Mouse (Mus musculus): ENCODE measurements at regions not wholly inside any gene's neighbourhood (a gene's known extent, or its start where the extent isn't known, plus 50 kb on each side); places are given as distances from the start of the nearest gene placed in this dataset.
A peak's percentile ranks its signal among the peaks of the same experiment; 100 is the strongest.

DNA sequence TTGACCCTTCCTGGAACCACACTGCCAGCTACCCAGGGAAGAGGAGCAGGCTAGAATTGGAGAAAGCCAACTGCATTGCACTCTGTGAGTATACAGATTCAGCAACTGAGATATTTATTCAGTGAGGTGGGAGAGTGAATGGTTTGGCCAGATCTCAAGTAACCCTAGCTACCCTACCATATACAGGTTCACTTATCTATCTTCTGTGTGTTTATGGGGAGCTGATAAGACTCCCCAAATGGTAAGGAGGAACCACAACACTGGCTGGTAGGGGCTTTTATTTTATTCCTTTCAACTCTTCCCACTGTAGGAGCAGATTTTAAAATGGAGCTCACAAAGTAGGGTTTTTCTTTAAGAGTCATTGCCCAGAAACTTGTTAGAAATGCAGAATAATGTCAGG lies 62.9 kb downstream of the Arrdc3 start:
- TF ChIP-seq CTCF (IDR thresholded peaks at IDR 0.05), result no peak
- no peak for TF ChIP-seq EP300 (IDR thresholded peaks at IDR 0.05)
- Histone ChIP-seq H3K36me3 (ENCODE audit: insufficient read depth, low read length) (no peaks in the 10 kb centered on the region), H3K9me3 (ENCODE audit: low read length) (no peaks in the 10 kb centered on the region), H3K9ac (replicated peaks; ENCODE audit: low read depth) (no peak overlapping the region), H3K27ac (ENCODE audit: low read length) (no peak overlapping the region), H3K4me2 (replicated peaks; ENCODE audit: low read depth, low read length) (no peak overlapping the region), H3K4me3 (ENCODE audit: low read depth, low read length) (no peak overlapping the region), H3K27me3 (replicated peaks; ENCODE audit: insufficient read depth, low read length) (no peaks in the 10 kb centered on the region), H3K4me1 (ENCODE audit: insufficient read depth, low read depth, low read length) (peaks cover 8% of the 10 kb centered on the region; the same call in 1 of the 2 replicates)
- no peak for ATAC-seq
- DNase-seq (ENCODE audit: low spot score), result no peak

DNA sequence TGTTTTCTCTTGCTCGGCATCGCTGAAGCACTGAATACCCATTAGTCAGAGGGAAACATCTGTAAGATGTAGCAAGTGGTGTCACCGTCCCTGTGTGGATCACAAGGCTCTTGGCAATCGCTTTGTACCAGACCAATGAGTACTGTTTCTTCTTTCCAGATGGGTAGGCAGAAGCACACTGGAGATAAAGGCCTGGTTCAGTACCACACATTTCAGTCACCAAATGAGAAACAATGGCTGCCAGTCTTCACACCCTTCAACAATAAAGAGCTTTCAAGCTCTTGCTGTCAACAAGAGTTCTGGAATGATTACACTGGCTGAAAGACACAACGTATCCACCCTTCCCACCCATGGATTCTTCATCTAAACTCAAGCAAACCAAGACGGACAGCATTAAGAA lies 64.5 kb downstream of the Arrdc3 start:
- ATAC-seq (no peak), DNase-seq (ENCODE audit: low spot score) (no peak)
- Histone ChIP-seq H3K36me3 (ENCODE audit: insufficient read depth, low read length) (no peaks in the 10 kb centered on the region), H3K27me3 (replicated peaks; ENCODE audit: insufficient read depth, low read length) (no peaks in the 10 kb centered on the region), H3K27ac (ENCODE audit: low read length) (no peak overlapping the region), H3K4me1 (ENCODE audit: insufficient read depth, low read depth, low read length) (no peaks in the 10 kb centered on the region), H3K4me3 (ENCODE audit: low read depth, low read length) (no peak overlapping the region), H3K9me3 (ENCODE audit: low read length) (no peaks in the 10 kb centered on the region), H3K4me2 (replicated peaks; ENCODE audit: low read depth, low read length) (no peak overlapping the region), H3K9ac (replicated peaks; ENCODE audit: low read depth) (no peak overlapping the region)
- TF ChIP-seq CTCF (IDR thresholded peaks at IDR 0.05), result no peak
- TF ChIP-seq EP300 (IDR thresholded peaks at IDR 0.05), result no peak
- 84% methylated on average over 6 of the region's 6 CpGs for WGBS

GRCm38 (mm10) chr13:80949133-80949697 lies 66.0 kb downstream of the Arrdc3 start:
- TF ChIP-seq EP300 (IDR thresholded peaks at IDR 0.05) (peak; percentile 96), CTCF (IDR thresholded peaks at IDR 0.05) (no peak)
- Histone ChIP-seq H3K36me3 (ENCODE audit: insufficient read depth, low read length) (no peaks in the 10 kb centered on the region), H3K4me3 (ENCODE audit: low read depth, low read length) (no peak overlapping the region), H3K9ac (replicated peaks; ENCODE audit: low read depth) (no peak overlapping the region), H3K27me3 (replicated peaks; ENCODE audit: insufficient read depth, low read length) (no peaks in the 10 kb centered on the region), H3K27ac (ENCODE audit: low read length) (peak overlapping the region; percentile 81), H3K4me1 (ENCODE audit: insufficient read depth, low read depth, low read length) (no peaks in the 10 kb centered on the region), H3K4me2 (replicated peaks; ENCODE audit: low read depth, low read length) (no peak overlapping the region), H3K9me3 (ENCODE audit: low read length) (no peaks in the 10 kb centered on the region)
- WGBS, result 31% methylated on average over 6 of the region's 6 CpGs
- ATAC-seq (peak; percentile 90), DNase-seq (ENCODE audit: low spot score) (peak; percentile 98)

- Histone ChIP-seq H3K27me3 (replicated peaks; ENCODE audit: insufficient read depth, low read length) (no peaks in the 10 kb centered on the region), H3K27ac (ENCODE audit: low read length) (no peak overlapping the region), H3K4me1 (ENCODE audit: insufficient read depth, low read depth, low read length) (no peaks in the 10 kb centered on the region), H3K4me2 (replicated peaks; ENCODE audit: low read depth, low read length) (no peak overlapping the region), H3K9ac (replicated peaks; ENCODE audit: low read depth) (no peak overlapping the region), H3K9me3 (ENCODE audit: low read length) (no peaks in the 10 kb centered on the region), H3K4me3 (ENCODE audit: low read depth, low read length) (no peak overlapping the region), H3K36me3 (ENCODE audit: insufficient read depth, low read length) (no peaks in the 10 kb centered on the region)
- WGBS, result 67% methylated on average over 2 of the region's 2 CpGs
- TF ChIP-seq EP300 (IDR thresholded peaks at IDR 0.05) (no peak), CTCF (IDR thresholded peaks at IDR 0.05) (no peak)
- no peak for DNase-seq (ENCODE audit: low spot score)
- no peak for ATAC-seq
Measured at GRCm38 (mm10) chr13:80950239-80950638, 67.1 kb downstream of the Arrdc3 start.

DNA sequence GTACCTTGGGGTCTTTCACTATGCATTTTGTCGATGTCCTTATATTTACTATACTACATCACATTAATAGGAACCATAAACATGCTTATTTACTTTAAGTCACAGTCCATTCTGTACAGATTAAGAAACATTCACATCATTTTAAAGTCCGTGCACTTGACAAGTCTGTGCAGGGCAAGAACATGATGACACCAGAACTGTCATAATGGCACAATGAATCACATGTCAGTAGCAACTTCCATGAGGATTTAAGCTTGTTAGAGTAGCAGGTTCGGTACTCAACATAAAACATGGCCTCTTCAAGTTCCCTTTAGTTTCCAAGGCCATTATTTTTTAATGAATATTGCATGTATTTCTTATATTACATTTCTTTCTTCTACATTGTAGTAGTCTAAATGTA lies 67.6 kb downstream of the Arrdc3 start:
- no peak for TF ChIP-seq EP300 (IDR thresholded peaks at IDR 0.05)
- no peak for TF ChIP-seq CTCF (IDR thresholded peaks at IDR 0.05)
- no peak for DNase-seq (ENCODE audit: low spot score)
- H3K4me3 ChIP-seq (ENCODE audit: low read depth, low read length), result no peak overlapping the region
- no peak overlapping the region for H3K4me2 ChIP-seq (replicated peaks; ENCODE audit: low read depth, low read length)
- 81% methylated on average over 3 of the region's 3 CpGs for WGBS
- no peak overlapping the region for H3K9ac ChIP-seq (replicated peaks; ENCODE audit: low read depth)
- no peaks in the 10 kb centered on the region for H3K36me3 ChIP-seq (ENCODE audit: insufficient read depth, low read length)
- no peaks in the 10 kb centered on the region for H3K4me1 ChIP-seq (ENCODE audit: insufficient read depth, low read depth, low read length)
- no peak for ATAC-seq
- H3K27ac ChIP-seq (ENCODE audit: low read length), result no peak overlapping the region
- H3K9me3 ChIP-seq (ENCODE audit: low read length), result no peaks in the 10 kb centered on the region
- no peaks in the 10 kb centered on the region for H3K27me3 ChIP-seq (replicated peaks; ENCODE audit: insufficient read depth, low read length)

DNA sequence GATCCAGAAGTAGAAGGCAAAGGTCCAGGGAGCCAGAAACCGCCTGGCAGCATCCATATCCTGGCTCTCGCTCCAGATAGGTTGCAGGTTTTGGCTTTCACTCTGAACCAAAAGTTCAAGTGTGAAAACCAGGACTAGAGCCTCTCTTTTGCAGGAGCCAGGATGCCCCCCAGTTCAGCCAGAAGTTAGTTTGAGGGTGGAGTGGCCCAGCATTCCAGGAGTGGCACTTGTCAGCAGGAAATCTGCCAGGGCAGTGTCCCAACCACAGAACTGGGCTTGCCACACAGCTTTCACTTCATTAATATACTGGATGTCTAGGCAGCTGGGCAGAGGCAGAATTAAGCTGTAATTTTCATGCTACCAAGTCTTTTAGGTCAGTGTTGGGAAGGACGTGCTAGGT lies 68.1 kb downstream of the Arrdc3 start:
- peak overlapping the region; percentile 38 for H3K27ac ChIP-seq (ENCODE audit: low read length)
- no peak overlapping the region for H3K4me2 ChIP-seq (replicated peaks; ENCODE audit: low read depth, low read length)
- WGBS, result 64% methylated on average over 3 of the region's 3 CpGs
- H3K4me3 ChIP-seq (ENCODE audit: low read depth, low read length), result no peak overlapping the region
- ATAC-seq (peak; percentile 67), DNase-seq (ENCODE audit: low spot score) (peak; percentile 82)
- no peaks in the 10 kb centered on the region for H3K9me3 ChIP-seq (ENCODE audit: low read length)
- no peaks in the 10 kb centered on the region for H3K36me3 ChIP-seq (ENCODE audit: insufficient read depth, low read length)
- no peaks in the 10 kb centered on the region for H3K4me1 ChIP-seq (ENCODE audit: insufficient read depth, low read depth, low read length)
- H3K27me3 ChIP-seq (replicated peaks; ENCODE audit: insufficient read depth, low read length), result no peaks in the 10 kb centered on the region
- no peak overlapping the region for H3K9ac ChIP-seq (replicated peaks; ENCODE audit: low read depth)
- TF ChIP-seq CTCF (IDR thresholded peaks at IDR 0.05) (no peak), EP300 (IDR thresholded peaks at IDR 0.05) (peak; percentile 49)

DNA sequence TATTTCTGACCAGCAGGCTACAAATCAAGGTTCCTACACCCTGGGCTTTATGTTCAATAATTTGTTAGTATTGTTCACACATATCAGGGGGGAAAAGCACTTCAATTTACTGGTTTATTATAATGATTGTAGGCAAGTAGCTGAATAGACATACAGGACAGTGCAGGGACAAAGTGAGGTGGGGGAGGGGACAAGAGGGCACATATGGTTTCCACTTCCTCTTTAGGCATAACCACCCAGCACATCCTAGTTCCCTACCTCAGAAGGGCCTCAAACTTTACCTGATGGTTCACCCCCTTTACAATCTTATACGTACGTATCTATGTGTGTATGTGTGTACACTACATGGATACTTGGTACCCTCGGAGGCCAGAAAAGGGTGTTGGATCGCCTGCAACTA lies 69.7 kb downstream of the Arrdc3 start:
- no peak overlapping the region for H3K4me2 ChIP-seq (replicated peaks; ENCODE audit: low read depth, low read length)
- WGBS, result 89% methylated on average over 4 of the region's 4 CpGs
- ATAC-seq (no peak), DNase-seq (ENCODE audit: low spot score) (no peak)
- no peaks in the 10 kb centered on the region for H3K4me1 ChIP-seq (ENCODE audit: insufficient read depth, low read depth, low read length)
- H3K27me3 ChIP-seq (replicated peaks; ENCODE audit: insufficient read depth, low read length), result no peaks in the 10 kb centered on the region
- no peaks in the 10 kb centered on the region for H3K36me3 ChIP-seq (ENCODE audit: insufficient read depth, low read length)
- no peak overlapping the region for H3K27ac ChIP-seq (ENCODE audit: low read length)
- H3K9me3 ChIP-seq (ENCODE audit: low read length), result no peaks in the 10 kb centered on the region
- TF ChIP-seq EP300 (IDR thresholded peaks at IDR 0.05), result no peak
- TF ChIP-seq CTCF (IDR thresholded peaks at IDR 0.05), result no peak
- no peak overlapping the region for H3K4me3 ChIP-seq (ENCODE audit: low read depth, low read length)
- no peak overlapping the region for H3K9ac ChIP-seq (replicated peaks; ENCODE audit: low read depth)

All from lung, postnatal 0 days (tissue).